Mouse (Mus musculus) testis, adult 2 months (tissue): ENCODE results near the gene Rsad2. TPM values are rescaled to one million over a fixed set of nuclear protein-coding genes. Genes with fewer than 3 reads are reported as not detected.

ENCODE experiments used
- H3K27ac ChIP-seq: fragments of 200-500 bp; 2 replicates; pipeline ENCODE4 v1.5.1; 2012; ENCODE audit warnings: low read depth, low read length; ENCODE audit not compliant: control insufficient read depth, insufficient read depth
- H3K27me3 ChIP-seq: fragments of 200-500 bp; 2 replicates; pipeline ENCODE4 v1.6.1; 2012; ENCODE audit warnings: mild to moderate bottlenecking, low read length, moderate library complexity; ENCODE audit not compliant: control insufficient read depth, insufficient read depth
- H3K36me3 ChIP-seq: fragments of 200-500 bp; 2 replicates; pipeline ENCODE4 v1.6.1; 2012; ENCODE audit warnings: mild to moderate bottlenecking, low read length; ENCODE audit not compliant: control insufficient read depth, insufficient read depth
- H3K4me1 ChIP-seq: fragments of 200-500 bp; 2 replicates; pipeline ENCODE4 v1.6.1; 2012; ENCODE audit warnings: low read length; ENCODE audit not compliant: control insufficient read depth, insufficient read depth
- H3K4me3 ChIP-seq: fragments of 200-500 bp; 2 replicates; pipeline ENCODE4 v1.5.1; 2012; ENCODE audit warnings: low read depth, mild to moderate bottlenecking, low read length, moderate library complexity, mixed read lengths; ENCODE audit not compliant: control insufficient read depth
- CTCF ChIP-seq: fragments of 200-500 bp; IDR thresholded peaks from 2 replicates; pipeline ENCODE4 v1.5.1; 2012; ENCODE audit warnings: low read depth, mild to moderate bottlenecking, inconsistent platforms, low read length, moderate library complexity; ENCODE audit not compliant: control insufficient read depth, insufficient read depth, insufficient replicate concordance
- POLR2A ChIP-seq: fragments of 200-500 bp; IDR thresholded peaks from 2 replicates; pipeline ENCODE4 v1.6.1; 2012; ENCODE audit warnings: low read depth, mild to moderate bottlenecking, inconsistent platforms, low read length, moderate library complexity; ENCODE audit not compliant: control insufficient read depth
- polyA plus RNA-seq: library from polyadenylated mRNA; depleted of rRNA; stranded (reverse); fragments of >200 nt; gene quantifications from 2 replicates; pipeline ENCODE4 v1.2.3, GENCODE M21; 2012; rRNA removed

Gene Rsad2
- polyA plus RNA-seq, 1 experiment: 0.07 TPM

DNA sequence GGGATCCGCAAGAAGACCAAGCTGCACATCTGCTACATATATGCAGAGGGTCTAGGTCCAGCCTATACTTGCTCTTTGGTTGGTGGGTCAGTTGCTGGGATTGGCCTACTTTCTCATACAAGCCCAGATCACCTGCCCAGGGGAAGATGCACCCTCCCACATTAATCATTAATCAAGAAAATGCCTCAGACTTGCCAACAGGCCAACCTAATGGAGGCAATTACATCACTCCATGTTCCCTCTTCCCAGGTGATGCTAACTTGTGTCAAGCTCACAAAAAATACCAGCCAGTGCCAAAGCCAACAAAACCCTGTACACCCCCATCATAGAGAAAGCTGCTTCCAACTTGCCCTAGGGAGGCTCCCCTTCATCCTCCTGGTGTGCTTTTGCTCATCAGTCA lies 55.5 kb downstream of the Rsad2 start:
- Histone ChIP-seq H3K27ac (no peak overlapping the region), H3K4me3 (no peak overlapping the region), H3K36me3 (no peaks in the 10 kb centered on the region), H3K4me1 (no peaks in the 10 kb centered on the region; the same call in 1 of the 2 replicates), H3K27me3 (no peaks in the 10 kb centered on the region)
- no peak for TF ChIP-seq CTCF
- no peak for TF ChIP-seq POLR2A

DNA sequence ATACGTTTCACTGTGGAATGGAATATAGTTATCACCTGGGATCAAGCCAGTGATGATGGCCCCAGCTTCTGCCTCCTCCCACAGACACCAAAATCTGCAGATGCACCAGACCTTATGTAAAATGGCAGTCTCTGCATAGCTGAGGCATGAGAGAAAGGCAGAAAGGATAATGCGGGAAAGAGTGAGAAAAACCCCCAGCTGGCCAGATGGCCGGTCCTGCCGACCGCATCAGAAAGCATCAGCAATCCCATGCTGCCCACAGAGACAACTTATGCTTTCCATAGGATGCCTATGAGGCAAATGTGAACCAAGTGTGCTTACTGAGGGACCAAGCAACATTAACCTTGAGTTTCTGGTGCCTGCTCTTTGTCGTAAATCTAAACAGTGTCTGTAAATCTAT lies 56.9 kb downstream of the Rsad2 start:
- no peak for TF ChIP-seq POLR2A
- no peak for TF ChIP-seq CTCF
- Histone ChIP-seq H3K36me3 (no peaks in the 10 kb centered on the region), H3K27me3 (no peaks in the 10 kb centered on the region), H3K4me1 (no peaks in the 10 kb centered on the region; the same call in 1 of the 2 replicates), H3K27ac (no peak overlapping the region), H3K4me3 (no peak overlapping the region)

DNA sequence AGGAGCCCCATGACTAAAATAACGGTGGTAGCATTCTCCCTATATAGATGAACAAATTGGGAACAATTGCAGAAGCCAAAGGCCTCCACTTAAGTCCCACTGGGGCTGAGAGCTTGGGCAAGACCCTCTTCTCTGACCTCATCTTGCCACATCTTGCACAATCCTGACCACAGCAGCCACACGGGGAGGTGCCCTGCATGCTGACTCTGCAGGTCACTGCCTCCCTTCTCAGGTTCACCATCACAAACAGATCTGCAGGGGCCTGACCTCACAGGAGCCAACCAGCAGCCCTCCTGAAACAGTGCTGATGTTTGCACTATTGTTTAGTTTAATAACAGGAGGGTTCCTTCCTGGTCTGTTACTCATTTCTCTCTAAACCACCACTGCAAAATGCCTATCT lies 57.7 kb downstream of the Rsad2 start:
- H3K4me1 ChIP-seq: no peaks in the 10 kb centered on the region; the same call in 1 of the 2 replicates
- TF ChIP-seq CTCF (no peak), POLR2A (no peak)
- no peak overlapping the region for H3K4me3 ChIP-seq
- H3K27me3 ChIP-seq: no peaks in the 10 kb centered on the region
- no peaks in the 10 kb centered on the region for H3K36me3 ChIP-seq
- no peak overlapping the region for H3K27ac ChIP-seq

DNA sequence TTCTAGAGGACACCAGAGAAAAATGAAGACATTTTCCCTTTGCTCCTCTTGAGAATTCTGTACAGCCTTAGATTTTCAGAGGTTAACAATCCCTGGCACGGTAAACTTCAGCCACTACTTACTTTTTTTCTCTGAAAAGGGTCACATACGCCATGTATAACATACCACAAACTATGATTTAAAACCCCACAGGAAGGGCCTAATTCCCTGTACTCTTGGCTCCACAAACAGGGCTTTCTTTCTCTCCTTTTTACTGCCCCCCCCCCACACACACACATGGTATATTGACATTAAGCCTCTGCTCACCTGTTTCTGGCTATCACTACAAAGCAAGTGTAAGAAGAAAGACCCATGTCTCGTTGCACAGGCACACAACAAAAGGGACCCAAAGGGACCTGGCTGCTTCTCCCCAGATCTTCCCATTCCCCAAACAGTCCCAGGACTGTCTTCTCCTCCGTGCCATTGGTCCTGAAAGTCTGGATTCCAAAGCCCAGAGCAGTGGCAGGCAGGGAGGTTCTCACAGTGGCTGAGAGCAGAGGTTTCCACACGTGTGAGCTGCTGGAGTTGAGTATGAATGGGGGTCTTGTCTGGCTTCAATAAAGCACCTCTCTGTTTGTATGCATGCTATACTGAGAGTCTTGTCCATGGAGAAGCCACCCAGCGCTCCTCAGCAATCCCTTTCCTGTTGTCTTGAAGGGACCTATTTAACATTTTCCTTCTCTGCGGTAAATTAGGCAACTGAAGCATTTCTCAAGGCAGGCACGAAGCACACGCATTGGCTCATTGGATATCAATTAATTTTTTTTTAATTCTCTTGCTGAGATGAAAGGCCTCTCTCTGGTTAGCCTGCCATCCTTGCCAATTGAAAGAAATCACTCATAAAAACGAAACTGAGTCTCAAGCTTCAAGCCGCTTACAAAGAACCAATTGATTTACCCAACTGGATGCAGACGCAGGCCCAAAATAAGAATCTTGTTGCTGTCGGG lies 61.5 kb downstream of the Rsad2 start:
- H3K27ac ChIP-seq: no peak overlapping the region
- H3K36me3 ChIP-seq: no peaks in the 10 kb centered on the region
- H3K4me3 ChIP-seq: no peak overlapping the region
- H3K4me1 ChIP-seq: no peaks in the 10 kb centered on the region
- no peaks in the 10 kb centered on the region for H3K27me3 ChIP-seq
- TF ChIP-seq CTCF (no peak), POLR2A (no peak)

DNA sequence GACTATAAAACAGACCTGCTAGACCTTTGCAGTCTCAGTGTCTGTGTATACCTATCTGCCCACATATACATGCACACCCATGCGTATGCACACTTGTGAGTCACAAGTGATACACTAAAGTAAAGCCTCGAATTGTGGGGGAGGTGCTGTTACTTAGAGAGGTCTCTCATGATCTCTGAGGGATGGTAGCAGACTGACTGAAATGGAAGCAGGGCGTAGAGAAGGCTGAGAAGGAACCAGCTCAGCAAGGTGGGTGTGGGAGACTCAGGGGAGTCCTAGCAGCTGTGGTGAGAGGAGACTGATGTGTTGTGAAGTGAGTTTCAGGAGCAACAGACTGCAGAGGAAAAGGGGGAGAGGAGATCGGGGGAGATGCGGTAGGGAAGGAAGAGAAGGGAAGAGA lies 63.0 kb downstream of the Rsad2 start:
- no peaks in the 10 kb centered on the region for H3K4me1 ChIP-seq
- H3K27ac ChIP-seq: no peak overlapping the region
- no peaks in the 10 kb centered on the region for H3K27me3 ChIP-seq
- H3K4me3 ChIP-seq: no peak overlapping the region
- H3K36me3 ChIP-seq: no peaks in the 10 kb centered on the region
- TF ChIP-seq POLR2A: no peak
- TF ChIP-seq CTCF: no peak

Other genes starting within 250 kb of the Rsad2 start
- gene Rnf144a, start 41.2 kb downstream of the Rsad2 start, polyA plus RNA-seq: 13.8 and 14.0 TPM in 2 replicates
- 2.3 and 2.4 TPM in 2 replicates for gene Cmpk2, start 12.8 kb upstream of the Rsad2 start, polyA plus RNA-seq